Mouse (Mus musculus) kidney, adult 18-20 months (tissue): Measurements from ENCODE around the gene Jph4.

Experiments used
- DNase-seq: peaks from one replicate; pipeline ENCODE4 v3.0.0; 2021

Gene Jph4

DNA sequence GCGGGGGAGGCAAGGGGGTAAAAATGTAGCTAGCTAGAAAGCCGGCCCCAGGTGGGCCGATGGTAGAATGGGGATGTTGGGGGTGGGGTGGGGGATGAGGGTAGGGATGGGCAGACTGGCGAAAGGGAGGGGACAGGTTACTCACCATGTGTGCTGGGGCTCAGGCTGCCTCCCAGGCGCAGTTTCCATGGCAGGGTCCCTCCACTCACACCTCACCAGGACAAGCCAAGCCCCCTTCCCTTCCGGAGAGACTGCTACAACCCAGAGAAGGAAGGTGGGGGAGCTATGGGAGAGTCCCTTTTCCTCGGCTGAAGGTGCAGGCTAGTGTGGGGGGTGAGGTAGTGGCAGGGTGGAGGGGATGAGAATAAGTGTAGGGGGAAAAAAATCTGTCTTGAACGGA is 889 bp downstream of the Jph4 start:
- DNase-seq = no peak

DNA sequence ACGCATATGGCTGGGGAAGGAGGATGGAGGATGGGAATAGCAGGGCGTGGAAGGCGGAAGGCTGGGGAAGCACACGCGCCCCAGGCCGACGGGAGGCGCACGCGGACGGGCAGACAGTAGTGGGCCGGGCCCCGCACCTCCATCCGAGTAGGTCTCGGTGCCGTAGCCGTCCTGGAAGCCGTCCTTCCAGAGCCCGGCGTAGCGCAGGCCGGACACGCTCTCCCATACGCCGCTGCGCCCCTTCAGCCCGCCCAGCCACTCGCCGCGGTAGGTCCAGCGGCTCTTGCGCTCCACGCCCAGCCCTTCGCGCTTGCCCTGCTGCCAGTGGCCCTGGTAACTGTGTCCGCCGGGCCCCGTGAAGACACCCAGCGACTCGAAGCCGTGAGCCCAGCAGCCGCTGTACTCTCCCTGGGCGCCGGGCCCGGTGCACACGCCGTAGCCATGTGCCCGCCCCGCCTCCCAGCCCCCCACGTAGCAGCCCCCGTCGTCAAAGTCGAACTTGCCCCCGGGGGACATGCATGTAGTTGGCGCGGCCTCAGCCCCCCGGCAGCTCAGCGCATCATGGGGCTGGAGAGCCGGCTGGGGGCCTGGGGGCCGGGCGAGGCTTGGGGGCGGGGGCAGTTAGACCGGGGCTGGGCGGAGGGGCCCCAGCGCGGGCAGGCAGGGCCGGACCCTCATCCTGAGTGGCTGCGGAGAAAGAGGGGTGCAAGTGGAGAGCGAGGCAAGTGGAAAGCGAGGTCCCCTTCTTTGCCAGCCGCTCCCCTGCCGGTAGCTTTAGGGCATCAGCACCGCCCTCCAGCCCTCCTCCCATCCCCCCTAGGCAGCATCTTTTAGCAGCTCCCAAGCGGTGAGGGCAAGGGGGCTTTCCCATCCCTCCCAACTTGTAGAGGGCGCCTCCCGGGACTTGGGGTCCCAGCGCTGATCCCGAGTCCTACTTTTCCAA is 1.7 kb downstream of the Jph4 start:
- peak; percentile 51 for DNase-seq

DNA sequence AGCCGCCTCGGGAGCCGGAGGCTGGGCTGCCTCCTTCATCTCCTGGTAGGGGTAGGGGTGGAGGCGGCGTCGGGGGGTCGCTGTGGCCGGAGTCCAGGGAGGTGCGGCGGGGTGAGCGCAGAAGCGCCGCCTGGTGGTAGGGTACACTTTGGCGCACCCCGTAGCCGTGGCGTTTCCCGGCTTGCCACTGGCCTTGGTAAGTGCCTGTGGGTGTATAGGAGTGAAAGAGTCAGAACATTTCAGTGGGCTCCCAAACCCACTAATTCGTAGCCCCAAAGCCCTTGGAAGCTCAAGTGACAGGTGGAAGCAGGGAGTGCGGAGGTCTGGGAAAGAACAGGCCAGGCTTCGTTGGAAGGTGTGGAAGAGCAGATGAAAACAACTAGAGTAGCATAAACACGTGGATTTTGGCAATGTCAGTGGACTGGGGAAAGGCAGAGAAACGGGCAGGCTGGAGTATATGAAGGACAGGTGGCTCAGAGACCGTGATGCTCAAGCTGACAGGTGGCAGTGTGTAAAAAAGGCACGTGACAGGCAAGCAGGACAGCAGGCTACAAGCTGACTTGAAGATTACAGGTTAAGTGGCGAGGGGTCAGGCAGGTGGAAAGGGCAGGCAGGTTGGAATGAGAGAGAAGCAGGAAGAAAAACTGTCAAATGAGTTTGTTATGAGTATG is 2.6 kb downstream of the Jph4 start:
- DNase-seq = no peak

DNA sequence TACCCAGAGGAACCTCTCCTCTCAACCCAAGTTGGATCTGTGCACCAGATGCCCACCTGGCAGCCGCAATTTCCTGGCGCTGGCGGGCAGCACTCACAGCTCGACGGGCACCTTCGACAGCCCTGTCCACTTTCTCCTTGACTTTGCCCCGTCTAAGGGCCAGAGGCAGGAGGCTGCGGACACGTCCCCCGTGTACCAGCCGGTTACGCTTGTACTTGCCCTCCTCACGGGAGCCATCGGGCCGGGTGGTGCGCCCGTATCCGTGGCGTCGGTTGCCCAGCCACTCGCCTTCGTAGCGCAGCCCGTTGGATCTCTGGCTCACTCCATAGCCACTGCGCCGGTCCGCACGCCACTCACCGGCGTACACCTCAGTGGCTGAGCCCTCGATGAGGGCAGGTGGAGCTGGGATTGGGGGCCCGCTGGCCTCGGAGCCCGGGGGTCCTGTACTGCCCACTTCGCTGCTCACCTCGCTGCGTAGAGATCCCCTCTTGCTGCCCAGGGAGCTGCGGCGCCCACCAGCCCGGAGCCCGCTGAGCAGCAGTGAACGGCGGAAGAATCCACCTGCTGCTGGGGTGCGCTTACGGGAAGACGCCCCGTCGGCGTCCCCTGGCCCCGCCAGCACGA is 3.3 kb downstream of the Jph4 start:
- no peak for DNase-seq

DNA sequence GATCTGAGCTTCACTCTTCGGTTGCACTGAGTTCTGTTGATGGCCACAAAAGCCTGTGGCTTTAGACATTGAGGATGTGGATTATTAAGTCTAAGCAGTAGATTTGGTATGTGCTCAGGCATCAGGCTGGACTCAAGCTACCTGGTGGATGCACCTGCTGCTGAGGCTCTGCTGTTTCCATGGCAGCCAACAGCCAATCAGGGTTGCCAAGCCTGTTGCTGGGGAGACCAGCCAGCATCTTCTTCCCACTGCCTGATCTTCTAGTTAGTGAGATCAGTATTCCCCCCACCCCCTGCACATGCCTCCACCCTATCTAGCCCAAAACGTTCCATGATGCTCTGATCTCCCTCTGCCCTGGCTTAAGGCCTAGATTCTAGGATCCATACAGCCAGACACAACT is 5.0 kb downstream of the Jph4 start:
- no peak for DNase-seq

DNA sequence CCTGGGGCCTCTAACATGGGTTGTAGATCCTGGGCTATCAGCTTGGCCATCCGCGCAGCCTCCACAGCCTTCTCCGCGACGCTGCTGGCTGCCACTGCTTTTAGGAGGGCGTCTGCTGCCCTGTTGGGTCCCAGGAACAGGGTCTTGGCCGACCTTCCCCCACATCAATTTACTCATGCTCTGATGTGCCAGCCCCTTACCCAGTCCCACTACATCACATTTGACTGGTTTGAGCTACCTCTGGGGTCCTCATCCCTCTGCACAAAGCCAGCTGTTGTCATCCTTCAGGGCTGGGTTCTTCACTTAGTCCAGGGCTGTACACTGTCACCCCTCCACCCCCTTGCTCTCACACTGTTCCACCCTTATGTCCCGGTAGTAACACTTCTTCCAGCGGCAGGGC is 6.7 kb downstream of the Jph4 start:
- no peak for DNase-seq

DNA sequence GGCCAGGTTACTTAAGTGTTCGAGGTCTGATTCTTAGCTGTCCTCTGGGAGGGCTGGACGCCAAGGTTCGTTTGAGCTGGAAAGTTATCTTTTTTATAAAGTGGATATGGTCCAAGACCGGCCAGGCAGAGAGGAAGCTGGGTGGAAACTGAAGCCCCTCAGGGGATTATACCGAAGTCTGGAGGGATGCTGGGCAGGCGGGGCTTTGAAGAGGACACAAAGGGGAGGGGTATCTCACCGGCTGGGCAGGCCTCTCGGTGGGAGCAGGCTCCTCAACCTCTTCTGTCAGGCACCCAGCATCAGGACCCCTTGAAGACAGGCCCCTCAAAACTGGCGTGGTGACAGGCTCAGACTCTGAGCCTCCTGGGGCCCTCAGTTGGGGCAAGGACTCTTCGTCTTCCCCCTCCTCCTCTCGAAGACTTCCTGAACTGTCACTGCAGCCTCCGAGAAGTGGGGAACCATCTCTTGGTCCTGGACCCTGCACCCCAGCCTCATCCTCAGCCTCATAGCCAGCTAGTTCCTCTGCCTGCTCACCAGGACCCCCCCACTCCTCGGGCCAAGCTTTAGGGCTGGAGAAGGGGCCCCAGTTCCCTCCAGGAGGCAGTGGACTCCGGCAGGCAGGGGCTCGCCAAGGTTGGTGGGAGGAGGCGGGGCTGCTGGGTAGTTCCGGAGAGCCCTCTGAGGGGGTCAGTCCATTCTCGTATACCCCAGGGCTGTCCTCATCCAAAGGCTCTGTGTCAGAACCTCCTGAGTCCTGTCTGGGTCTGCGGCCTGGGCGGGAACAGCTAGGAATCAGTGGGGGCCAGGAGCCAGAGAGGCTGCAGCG is 7.5 kb downstream of the Jph4 start:
- no peak for DNase-seq

DNA sequence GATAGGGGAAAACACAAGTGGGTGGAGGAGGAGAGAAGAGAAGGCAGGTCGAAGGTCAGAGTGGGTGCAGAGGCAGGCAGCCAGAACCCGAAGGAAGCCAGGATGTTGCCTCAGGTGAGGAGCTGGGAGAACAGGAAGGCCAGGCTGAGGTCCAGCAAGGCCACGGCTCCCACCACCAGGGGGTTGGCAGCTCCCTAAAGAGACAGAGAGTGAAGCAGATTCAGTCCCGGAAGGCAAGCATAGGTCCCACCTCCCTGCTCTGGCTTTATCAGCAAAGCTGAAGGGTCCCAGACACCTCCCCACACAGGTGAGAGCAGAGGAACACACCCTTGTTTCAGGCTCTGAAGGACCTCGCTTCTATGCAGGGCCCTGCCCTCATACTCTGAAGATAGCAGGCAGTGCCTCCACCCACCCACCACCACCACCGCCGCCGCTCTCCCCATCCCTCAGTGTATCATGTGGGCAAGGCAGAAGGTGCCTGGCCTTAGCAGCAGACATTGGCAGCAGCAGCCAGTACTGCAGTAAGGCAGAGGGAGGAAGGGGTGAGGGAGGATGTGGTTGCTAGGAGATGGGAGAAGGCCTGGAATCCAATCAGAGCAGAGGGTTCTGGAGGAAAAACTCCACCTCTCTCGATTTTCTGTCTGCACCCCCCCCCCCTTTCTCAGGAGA is 8.4 kb downstream of the Jph4 start:
- no peak for DNase-seq

- DNase-seq = no peak
Measured at GRCm38 (mm10) chr14:55106990-55107389, 9.7 kb downstream of the Jph4 start.

DNA sequence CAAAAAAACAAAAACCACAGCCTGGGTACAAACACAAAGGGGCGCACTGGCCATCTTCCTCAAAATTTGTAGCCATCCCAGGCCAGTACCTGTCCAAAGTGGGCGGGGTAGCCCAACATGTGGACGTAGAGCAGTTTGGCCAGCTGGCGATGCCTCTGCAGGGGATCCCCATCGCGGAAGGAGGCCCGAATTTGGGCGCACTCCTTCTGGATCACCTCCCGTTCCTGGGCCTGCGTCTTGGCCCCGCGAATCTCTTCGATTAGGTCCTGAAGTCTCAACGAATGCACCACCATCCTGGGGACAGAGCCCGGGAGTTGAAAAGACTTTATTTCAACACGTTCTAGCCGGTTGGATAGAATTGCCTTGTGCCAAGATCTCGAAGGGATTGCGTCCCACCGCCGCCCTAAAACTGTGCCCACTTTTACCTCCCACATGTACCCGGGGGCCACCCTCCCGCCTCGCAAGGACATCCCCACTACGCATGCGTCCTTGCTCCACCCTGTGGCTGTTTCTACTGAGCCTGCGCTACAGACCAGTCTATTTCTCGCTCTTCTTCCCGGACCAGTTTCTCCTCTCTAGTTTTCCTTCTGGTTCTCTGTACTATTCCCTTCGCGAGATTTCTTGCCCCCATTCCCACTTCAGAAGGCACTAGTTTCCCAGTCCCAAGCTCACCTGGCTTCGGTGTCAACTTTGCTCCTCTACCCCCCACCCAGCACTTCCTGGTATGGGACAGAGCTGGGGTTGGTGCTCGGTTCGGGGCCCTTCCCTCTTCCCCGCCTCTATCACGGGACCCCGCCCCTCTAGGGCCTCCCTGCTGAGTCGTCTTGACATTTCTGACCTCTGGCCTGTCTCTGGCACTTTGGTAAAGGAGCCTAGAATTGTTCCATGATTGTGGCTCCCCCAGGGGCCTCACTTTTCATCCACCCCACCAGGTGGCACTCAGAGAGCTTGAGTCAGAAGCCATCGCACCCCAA is 10.6 kb downstream of the Jph4 start, which contains the start of gene Ap1g2:
Ap1g2 (minus strand) TSS at position 758 of the 974 bp plus-strand sequence.
- DNase-seq = peak; percentile 88

- no peak for DNase-seq
Measured at GRCm38 (mm10) chr14:55105386-55105785, 11.3 kb downstream of the Jph4 start.

DNA sequence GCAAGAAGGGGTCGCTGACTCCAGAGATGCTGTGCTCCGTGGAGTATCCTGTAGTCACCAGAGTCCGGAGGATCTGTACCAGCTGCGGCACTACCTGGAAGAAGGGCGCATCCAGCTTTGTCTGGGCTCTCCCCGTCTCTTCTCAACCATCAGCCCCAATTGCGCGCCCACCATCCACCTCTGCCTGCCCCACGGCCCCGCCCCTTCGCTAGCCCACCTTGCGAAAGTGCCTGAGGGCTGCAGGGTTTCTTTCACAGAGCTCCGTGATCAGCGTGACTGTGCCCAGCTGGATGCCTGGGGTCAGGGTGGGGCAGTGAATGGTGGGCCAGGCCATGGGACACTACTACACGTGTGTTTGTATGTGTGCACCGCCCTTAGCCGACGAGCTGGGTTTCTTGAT is 12.4 kb downstream of the Jph4 start:
- no peak for DNase-seq

DNA sequence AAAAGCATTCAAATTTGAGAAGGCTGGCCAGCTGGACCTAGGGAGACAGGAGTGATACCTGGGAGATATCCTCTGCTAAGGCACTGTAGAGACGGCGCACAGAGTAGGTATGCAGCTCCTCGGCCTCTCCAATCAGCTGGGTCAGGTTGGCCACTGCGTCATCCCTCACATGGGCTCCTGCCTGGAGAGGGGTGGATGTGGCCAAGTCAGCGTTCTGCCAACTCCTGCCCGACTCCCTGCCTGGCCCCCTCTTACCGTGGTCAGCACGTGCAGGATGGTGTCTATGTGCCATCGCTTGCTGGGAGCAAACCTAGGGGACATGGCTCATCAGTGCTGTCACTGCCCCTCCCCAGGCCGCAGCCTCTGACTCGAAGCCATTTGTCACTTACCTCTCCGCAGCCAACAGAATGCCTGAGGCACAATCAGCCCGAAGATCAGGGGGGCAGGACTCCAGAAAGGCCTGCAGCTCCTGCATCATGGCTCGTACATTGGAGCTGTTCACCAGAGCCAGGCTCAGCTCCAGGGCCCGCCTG is 14.4 kb downstream of the Jph4 start:
- no peak for DNase-seq

- DNase-seq = peak; percentile 58
Measured at GRCm38 (mm10) chr14:55101592-55101991, 15.1 kb downstream of the Jph4 start.

DNA sequence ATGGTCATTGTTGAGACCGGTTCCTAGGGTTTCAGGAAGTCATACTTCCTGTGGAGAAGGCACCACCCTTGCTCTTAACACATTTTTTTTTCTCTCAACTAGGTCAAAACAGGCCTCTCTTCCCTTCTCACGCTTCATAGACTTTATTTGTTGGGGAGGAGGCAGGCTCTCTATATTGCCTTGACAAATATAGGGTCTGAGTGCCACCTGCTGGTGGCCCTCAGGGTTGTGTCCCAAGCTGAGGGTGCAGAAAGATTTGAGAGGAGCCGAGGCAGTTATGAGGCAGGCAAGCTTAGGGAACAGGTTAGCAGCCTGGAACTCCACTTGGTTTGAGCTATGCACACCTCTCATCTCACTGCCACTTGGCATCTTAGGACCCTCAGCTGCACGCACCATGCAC is 18.7 kb downstream of the Jph4 start:
- DNase-seq = peak; percentile 64

DNA sequence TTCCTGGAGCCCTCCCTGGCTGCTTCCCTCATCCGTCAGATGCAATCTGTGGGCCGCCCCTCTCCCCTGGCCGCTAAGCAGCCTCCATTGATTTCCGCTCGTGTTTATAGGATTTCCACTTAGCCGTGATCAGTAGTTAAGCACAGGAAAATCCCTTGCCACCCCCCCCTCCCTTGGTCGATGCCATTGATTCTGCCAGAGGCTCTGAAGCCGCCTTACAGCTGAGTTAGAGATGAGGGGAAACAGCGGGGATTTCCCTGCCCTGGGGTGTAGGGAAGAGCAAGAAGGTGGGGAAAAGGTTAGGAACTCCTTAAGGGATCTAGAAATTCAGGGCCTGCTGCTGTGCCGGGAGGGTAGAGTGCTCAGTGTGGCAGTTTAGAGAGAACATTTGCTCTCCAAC is 19.1 kb downstream of the Jph4 start:
- DNase-seq = no peak

- no peak for DNase-seq
Measured at GRCm38 (mm10) chr14:55096573-55097087, 20.1 kb downstream of the Jph4 start.

- DNase-seq = peak; percentile 40
Measured at GRCm38 (mm10) chr14:55095671-55096070, 21.1 kb downstream of the Jph4 start.

DNA sequence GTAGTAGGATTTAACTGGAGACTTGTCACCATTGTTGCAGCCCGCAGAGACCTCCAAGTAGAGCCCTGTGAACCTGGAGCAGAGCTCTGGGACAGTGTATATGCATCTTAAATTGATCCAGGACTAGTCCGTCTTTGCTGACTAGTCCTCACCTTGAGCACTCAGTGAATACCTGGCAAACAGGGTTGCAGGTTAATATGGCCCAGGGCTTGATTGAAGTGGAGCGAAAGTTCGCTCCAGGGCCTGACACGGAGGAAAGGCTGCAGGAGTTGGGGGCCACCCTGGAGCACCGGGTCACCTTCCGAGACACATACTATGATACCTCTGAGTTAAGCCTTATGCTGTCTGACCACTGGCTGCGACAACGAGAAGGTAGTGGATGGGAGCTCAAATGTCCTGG is 21.5 kb downstream of the Jph4 start:
- DNase-seq = no peak

DNA sequence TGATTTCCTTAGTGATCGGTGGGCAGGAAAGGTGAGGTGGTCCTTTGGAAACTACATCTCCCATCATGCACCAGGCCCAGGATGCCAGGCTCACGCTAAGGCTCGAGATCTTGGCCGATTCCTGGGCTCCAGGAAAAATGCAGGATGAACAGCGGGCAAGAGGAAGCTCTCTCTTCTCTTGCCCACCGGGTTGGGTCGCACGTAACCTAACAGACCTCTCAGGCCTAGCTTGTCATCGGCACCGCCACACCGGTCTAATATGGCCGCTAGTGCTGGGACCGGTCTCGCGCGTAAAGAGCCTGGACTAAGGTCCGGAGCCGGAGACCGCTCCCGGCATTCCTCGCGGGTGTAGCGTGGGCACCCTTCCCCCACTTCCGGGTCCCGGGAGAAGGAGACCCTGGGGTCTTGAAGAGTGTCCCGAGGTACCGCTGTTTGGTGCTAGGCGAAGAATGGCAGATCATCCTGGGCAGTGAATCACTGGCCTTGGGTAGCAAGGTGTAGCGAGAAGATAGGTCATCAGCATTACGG is 22.0 kb downstream of the Jph4 start, which contains the start of gene Thtpa:
Thtpa (plus strand) TSS at position 81 of the 528 bp plus-strand sequence.
- DNase-seq = peak; percentile 91
